Mouse (Mus musculus): Measurements from ENCODE around the gene Rmnd5b. TPM values are rescaled to one million over a fixed set of nuclear protein-coding genes. Genes with fewer than 3 reads are reported as not detected.

The Rmnd5b gene
- polyA plus RNA-seq, 1 experiment from 2014 or later: 83.7 TPM

- Histone ChIP-seq H3K27ac (no peak overlapping the region), H3K27me3 (replicated peaks) (no peaks in the 10 kb centered on the region), H3K36me3 (replicated peaks) (peaks cover 13% of the 10 kb centered on the region; the same call in 1 of the 2 replicates), H3K9me3 (no peaks in the 10 kb centered on the region), H3K4me2 (no peak overlapping the region), H3K9ac (no peak overlapping the region), H3K4me1 (peaks cover 30% of the 10 kb centered on the region), H3K4me3 (no peak overlapping the region)
- ATAC-seq (replicated peaks): no peak
- WGBS: 91% methylated on average over 6 of the region's 6 CpGs
These were observed 3.5 kb downstream of the Rmnd5b start for GRCm38 (mm10) chr11:51632130-51632753.

GRCm38 (mm10) chr11:51629651-51630314 lies 5.9 kb downstream of the Rmnd5b start:
- Histone ChIP-seq H3K4me2 (no peak overlapping the region), H3K27ac (no peak overlapping the region), H3K9ac (no peak overlapping the region), H3K4me1 (peaks cover 17% of the 10 kb centered on the region), H3K36me3 (replicated peaks) (peaks cover 30% of the 10 kb centered on the region), H3K9me3 (no peaks in the 10 kb centered on the region), H3K27me3 (replicated peaks) (no peaks in the 10 kb centered on the region), H3K4me3 (no peak overlapping the region)
- ATAC-seq (replicated peaks): no peak
- 83% methylated on average over 15 of the region's 15 CpGs for WGBS

GRCm38 (mm10) chr11:51627907-51628306 lies 7.8 kb downstream of the Rmnd5b start:
- 88% methylated on average over 8 of the region's 8 CpGs for WGBS
- H3K36me3 ChIP-seq (replicated peaks): peaks cover 47% of the 10 kb centered on the region

GRCm38 (mm10) chr11:51627425-51627824 lies 8.3 kb downstream of the Rmnd5b start:
- 93% methylated on average over 9 of the region's 9 CpGs for WGBS
- Histone ChIP-seq H3K27ac (no peak overlapping the region), H3K36me3 (replicated peaks) (peaks cover 52% of the 10 kb centered on the region), H3K4me2 (no peak overlapping the region), H3K4me3 (no peak overlapping the region), H3K4me1 (peaks cover 4% of the 10 kb centered on the region; the same call in 1 of the 2 replicates), H3K27me3 (replicated peaks) (no peaks in the 10 kb centered on the region), H3K9me3 (no peaks in the 10 kb centered on the region), H3K9ac (no peak overlapping the region)
- no peak for ATAC-seq (replicated peaks)

More at GRCm38 (mm10) chr11:51627907-51628306, 7.8 kb downstream of the Rmnd5b start:
- Histone ChIP-seq H3K4me3 (no peak overlapping the region), H3K4me2 (no peak overlapping the region), H3K9ac (no peak overlapping the region), H3K27ac (no peak overlapping the region), H3K27me3 (replicated peaks) (no peaks in the 10 kb centered on the region), H3K9me3 (no peaks in the 10 kb centered on the region), H3K4me1 (peaks cover 7% of the 10 kb centered on the region; the same call in 1 of the 2 replicates)
- ATAC-seq (replicated peaks): no peak

- Histone ChIP-seq H3K9me3 (no peaks in the 10 kb centered on the region), H3K27me3 (replicated peaks) (no peaks in the 10 kb centered on the region), H3K27ac (no peak overlapping the region), H3K4me2 (no peak overlapping the region), H3K4me1 (peaks cover 14% of the 10 kb centered on the region), H3K4me3 (no peak overlapping the region), H3K9ac (no peak overlapping the region), H3K36me3 (replicated peaks) (peaks cover 52% of the 10 kb centered on the region)
- WGBS: 86% methylated on average over 5 of the region's 5 CpGs
- ATAC-seq (replicated peaks): no peak
These were observed 10.4 kb downstream of the Rmnd5b start for GRCm38 (mm10) chr11:51625187-51625820.

- no peak for ATAC-seq (replicated peaks)
- no peaks in the 10 kb centered on the region for H3K9me3 ChIP-seq
- 89% methylated on average over 7 of the region's 7 CpGs for WGBS
- H3K4me1 ChIP-seq: peaks cover 21% of the 10 kb centered on the region
- H3K27ac ChIP-seq: no peak overlapping the region
- no peak overlapping the region for H3K9ac ChIP-seq
- peaks cover 47% of the 10 kb centered on the region for H3K36me3 ChIP-seq (replicated peaks)
- no peak overlapping the region for H3K4me2 ChIP-seq
- H3K27me3 ChIP-seq (replicated peaks): no peaks in the 10 kb centered on the region
- no peak overlapping the region for H3K4me3 ChIP-seq
These were observed 12.7 kb downstream of the Rmnd5b start for GRCm38 (mm10) chr11:51622971-51623491.

- H3K27me3 ChIP-seq (replicated peaks): no peaks in the 10 kb centered on the region
- H3K9ac ChIP-seq: no peak overlapping the region
- no peak for ATAC-seq (replicated peaks)
- H3K36me3 ChIP-seq (replicated peaks): peaks cover 34% of the 10 kb centered on the region
- no peak overlapping the region for H3K4me2 ChIP-seq
- H3K4me1 ChIP-seq: peaks cover 21% of the 10 kb centered on the region
- 95% methylated on average over 2 of the region's 2 CpGs for WGBS
- no peaks in the 10 kb centered on the region for H3K9me3 ChIP-seq
- H3K27ac ChIP-seq: no peak overlapping the region
- H3K4me3 ChIP-seq: no peak overlapping the region
These were observed 13.9 kb downstream of the Rmnd5b start for GRCm38 (mm10) chr11:51621776-51622175.

GRCm38 (mm10) chr11:51620084-51620483 lies 15.6 kb downstream of the Rmnd5b start:
- Histone ChIP-seq H3K4me3 (peak overlapping the region; percentile 87), H3K27me3 (replicated peaks) (no peaks in the 10 kb centered on the region), H3K4me1 (peaks cover 29% of the 10 kb centered on the region), H3K27ac (no peak overlapping the region), H3K36me3 (replicated peaks) (peaks cover 24% of the 10 kb centered on the region), H3K4me2 (peak overlapping the region; percentile 71), H3K9ac (peak overlapping the region; percentile 66), H3K9me3 (no peaks in the 10 kb centered on the region)
- WGBS: 2% methylated on average over 11 of the region's 11 CpGs
- ATAC-seq (replicated peaks): no peak

- WGBS: under 1% methylated on average over 51 of the region's 51 CpGs
- peak; percentile 95 for ATAC-seq (replicated peaks)
- Histone ChIP-seq H3K36me3 (replicated peaks) (peaks cover 19% of the 10 kb centered on the region), H3K4me1 (peaks cover 30% of the 10 kb centered on the region), H3K27ac (peak within 1 kb of the TSS; percentile 39; the same call in 1 of the 2 replicates), H3K9ac (peak within 1 kb of the TSS; percentile 66), H3K27me3 (replicated peaks) (no peaks in the 10 kb centered on the region), H3K4me3 (peak within 1 kb of the TSS; percentile 87), H3K4me2 (peak within 1 kb of the TSS; percentile 71), H3K9me3 (no peaks in the 10 kb centered on the region)
These were observed 16.2 kb downstream of the Rmnd5b start, which contains the start of gene Nhp2 for GRCm38 (mm10) chr11:51619409-51620060. TSS of gene Nhp2 (plus strand) at chr11:51619735.

- Histone ChIP-seq H3K36me3 (replicated peaks) (peaks cover 13% of the 10 kb centered on the region; the same call in 1 of the 2 replicates), H3K4me1 (peaks cover 30% of the 10 kb centered on the region), H3K4me3 (peak overlapping the region; percentile 87), H3K27ac (0 out of 2 replicates have a peak overlapping the region, but pooled peaks have one; percentile 39), H3K27me3 (replicated peaks) (no peaks in the 10 kb centered on the region), H3K9me3 (no peaks in the 10 kb centered on the region), H3K9ac (no peak overlapping the region), H3K4me2 (peak overlapping the region; percentile 71)
- ATAC-seq (replicated peaks): peak; percentile 61; the same call in 1 of the 2 replicates
- 51% methylated on average over 8 of the region's 8 CpGs for WGBS
These were observed 16.7 kb downstream of the Rmnd5b start for GRCm38 (mm10) chr11:51618894-51619408.

- H3K4me3 ChIP-seq: no peak overlapping the region
- no peaks in the 10 kb centered on the region for H3K27me3 ChIP-seq (replicated peaks)
- peaks cover 30% of the 10 kb centered on the region for H3K4me1 ChIP-seq
- H3K27ac ChIP-seq: no peak overlapping the region
- WGBS: 5% methylated on average over 4 of the region's 4 CpGs
- no peaks in the 10 kb centered on the region for H3K9me3 ChIP-seq
- H3K9ac ChIP-seq: no peak overlapping the region
- no peak overlapping the region for H3K4me2 ChIP-seq
- peaks cover 2% of the 10 kb centered on the region; the same call in 1 of the 2 replicates for H3K36me3 ChIP-seq (replicated peaks)
- no peak for ATAC-seq (replicated peaks)
These were observed 18.0 kb downstream of the Rmnd5b start for GRCm38 (mm10) chr11:51617693-51618092.

Measured in midbrain, embryonic 15.5 days (tissue).